Mouse (Mus musculus): ENCODE measurements around the gene Ppm1h. TPM values are rescaled to one million over a fixed set of nuclear protein-coding genes. Genes with fewer than 3 reads are reported as not detected.

The Ppm1h gene
- total and polyA plus RNA-seq, 2 experiments from 2014 or later, result 31.1 to 31.7 TPM

GRCm38 (mm10) chr10:122939546-122939945, 261.0 kb downstream of the Ppm1h start:
- Histone ChIP-seq H3K4me3 (ENCODE audit: low read depth, low read length) (no peak overlapping the region), H3K9me3 (ENCODE audit: low read length) (no peaks in the 10 kb centered on the region), H3K36me3 (ENCODE audit: insufficient read depth) (no peaks in the 10 kb centered on the region), H3K27ac (ENCODE audit: low read depth, low read length) (no peak overlapping the region), H3K4me1 (ENCODE audit: insufficient read depth) (no peaks in the 10 kb centered on the region), H3K9ac (no peak overlapping the region), H3K27me3 (ENCODE audit: insufficient read depth, low read length) (no peaks in the 10 kb centered on the region), H3K4me2 (ENCODE audit: low read depth) (no peak overlapping the region)
- 96% methylated on average over 10 of the region's 10 CpGs for WGBS
- ATAC-seq (no peak), DNase-seq (no peak)
- no peak for TF ChIP-seq CTCF (IDR thresholded peaks at IDR 0.05; ENCODE audit: low read depth)

GRCm38 (mm10) chr10:122942771-122943170, 264.2 kb downstream of the Ppm1h start:
- ATAC-seq, result no peak
- DNase-seq, result no peak
- no peaks in the 10 kb centered on the region for H3K27me3 ChIP-seq (ENCODE audit: insufficient read depth, low read length)

GRCm38 (mm10) chr10:122943824-122944223, 265.3 kb downstream of the Ppm1h start:
- Histone ChIP-seq H3K4me3 (ENCODE audit: low read depth, low read length) (no peak overlapping the region), H3K36me3 (ENCODE audit: insufficient read depth) (no peaks in the 10 kb centered on the region), H3K4me1 (ENCODE audit: insufficient read depth) (no peaks in the 10 kb centered on the region), H3K27me3 (ENCODE audit: insufficient read depth, low read length) (no peaks in the 10 kb centered on the region), H3K27ac (ENCODE audit: low read depth, low read length) (no peak overlapping the region), H3K4me2 (ENCODE audit: low read depth) (no peak overlapping the region), H3K9ac (no peak overlapping the region), H3K9me3 (ENCODE audit: low read length) (no peaks in the 10 kb centered on the region)
- no peak for TF ChIP-seq CTCF (IDR thresholded peaks at IDR 0.05; ENCODE audit: low read depth)
- no peak for DNase-seq
- no peak for ATAC-seq
- WGBS, result 62% methylated on average over 6 of the region's 6 CpGs

More at GRCm38 (mm10) chr10:122942771-122943170, 264.2 kb downstream of the Ppm1h start:
- no peak overlapping the region for H3K9ac ChIP-seq
- H3K4me1 ChIP-seq (ENCODE audit: insufficient read depth), result no peaks in the 10 kb centered on the region
- H3K9me3 ChIP-seq (ENCODE audit: low read length), result no peaks in the 10 kb centered on the region
- no peak overlapping the region for H3K27ac ChIP-seq (ENCODE audit: low read depth, low read length)
- H3K36me3 ChIP-seq (ENCODE audit: insufficient read depth), result no peaks in the 10 kb centered on the region
- no peak overlapping the region for H3K4me3 ChIP-seq (ENCODE audit: low read depth, low read length)
- 89% methylated on average over 7 of the region's 7 CpGs for WGBS
- no peak overlapping the region for H3K4me2 ChIP-seq (ENCODE audit: low read depth)
- TF ChIP-seq CTCF (IDR thresholded peaks at IDR 0.05; ENCODE audit: low read depth), result no peak

- no peak overlapping the region for H3K4me3 ChIP-seq (ENCODE audit: low read depth, low read length)
- H3K27me3 ChIP-seq (ENCODE audit: insufficient read depth, low read length), result no peaks in the 10 kb centered on the region
- no peak overlapping the region for H3K27ac ChIP-seq (ENCODE audit: low read depth, low read length)
- 82% methylated on average over 5 of the region's 5 CpGs for WGBS
- no peak overlapping the region for H3K9ac ChIP-seq
- no peak for TF ChIP-seq CTCF (IDR thresholded peaks at IDR 0.05; ENCODE audit: low read depth)
- H3K4me1 ChIP-seq (ENCODE audit: insufficient read depth), result no peaks in the 10 kb centered on the region
- ATAC-seq (no peak), DNase-seq (no peak)
- no peak overlapping the region for H3K4me2 ChIP-seq (ENCODE audit: low read depth)
- H3K9me3 ChIP-seq (ENCODE audit: low read length), result no peaks in the 10 kb centered on the region
- no peaks in the 10 kb centered on the region for H3K36me3 ChIP-seq (ENCODE audit: insufficient read depth)
Measured at GRCm38 (mm10) chr10:122944888-122945287, 266.3 kb downstream of the Ppm1h start.

- H3K36me3 ChIP-seq (ENCODE audit: insufficient read depth), result no peaks in the 10 kb centered on the region
- H3K9ac ChIP-seq, result no peak overlapping the region
- no peaks in the 10 kb centered on the region for H3K27me3 ChIP-seq (ENCODE audit: insufficient read depth, low read length)
- ATAC-seq (no peak), DNase-seq (no peak)
- TF ChIP-seq CTCF (IDR thresholded peaks at IDR 0.05; ENCODE audit: low read depth), result no peak
- H3K9me3 ChIP-seq (ENCODE audit: low read length), result no peaks in the 10 kb centered on the region
- no peak overlapping the region for H3K4me2 ChIP-seq (ENCODE audit: low read depth)
- H3K4me1 ChIP-seq (ENCODE audit: insufficient read depth), result no peaks in the 10 kb centered on the region
- no peak overlapping the region for H3K4me3 ChIP-seq (ENCODE audit: low read depth, low read length)
- no peak overlapping the region for H3K27ac ChIP-seq (ENCODE audit: low read depth, low read length)
- WGBS, result 52% methylated on average over 6 of the region's 6 CpGs
Measured at GRCm38 (mm10) chr10:122950966-122951365, 272.4 kb downstream of the Ppm1h start.

GRCm38 (mm10) chr10:122953576-122953975, 275.0 kb downstream of the Ppm1h start:
- no peak for ATAC-seq
- Histone ChIP-seq H3K9me3 (ENCODE audit: low read length) (no peaks in the 10 kb centered on the region), H3K9ac (no peak overlapping the region), H3K27ac (ENCODE audit: low read depth, low read length) (no peak overlapping the region), H3K4me3 (ENCODE audit: low read depth, low read length) (no peak overlapping the region), H3K27me3 (ENCODE audit: insufficient read depth, low read length) (no peaks in the 10 kb centered on the region), H3K4me2 (ENCODE audit: low read depth) (no peak overlapping the region), H3K4me1 (ENCODE audit: insufficient read depth) (no peaks in the 10 kb centered on the region), H3K36me3 (ENCODE audit: insufficient read depth) (no peaks in the 10 kb centered on the region)
- TF ChIP-seq CTCF (IDR thresholded peaks at IDR 0.05; ENCODE audit: low read depth), result no peak
- 91% methylated on average over 9 of the region's 9 CpGs for WGBS
- no peak for DNase-seq

- no peak overlapping the region for H3K27ac ChIP-seq (ENCODE audit: low read depth, low read length)
- 89% methylated on average over 2 of the region's 2 CpGs for WGBS
- DNase-seq (no peak), ATAC-seq (no peak)
- H3K9me3 ChIP-seq (ENCODE audit: low read length), result no peaks in the 10 kb centered on the region
- H3K4me3 ChIP-seq (ENCODE audit: low read depth, low read length), result no peak overlapping the region
- H3K36me3 ChIP-seq (ENCODE audit: insufficient read depth), result no peaks in the 10 kb centered on the region
- no peak overlapping the region for H3K4me2 ChIP-seq (ENCODE audit: low read depth)
- no peaks in the 10 kb centered on the region for H3K27me3 ChIP-seq (ENCODE audit: insufficient read depth, low read length)
- H3K4me1 ChIP-seq (ENCODE audit: insufficient read depth), result no peaks in the 10 kb centered on the region
- no peak overlapping the region for H3K9ac ChIP-seq
- TF ChIP-seq CTCF (IDR thresholded peaks at IDR 0.05; ENCODE audit: low read depth), result no peak
Measured at GRCm38 (mm10) chr10:122957918-122958317, 279.4 kb downstream of the Ppm1h start.

GRCm38 (mm10) chr10:122958699-122959098, 280.1 kb downstream of the Ppm1h start:
- no peak overlapping the region for H3K9ac ChIP-seq
- peaks cover 4% of the 10 kb centered on the region; the same call in 1 of the 2 replicates for H3K4me1 ChIP-seq (ENCODE audit: insufficient read depth)
- no peak overlapping the region for H3K27ac ChIP-seq (ENCODE audit: low read depth, low read length)
- DNase-seq (no peak), ATAC-seq (no peak)
- TF ChIP-seq CTCF (IDR thresholded peaks at IDR 0.05; ENCODE audit: low read depth), result no peak
- WGBS, result 81% methylated on average over 5 of the region's 5 CpGs
- H3K4me3 ChIP-seq (ENCODE audit: low read depth, low read length), result no peak overlapping the region
- no peak overlapping the region for H3K4me2 ChIP-seq (ENCODE audit: low read depth)
- no peaks in the 10 kb centered on the region for H3K27me3 ChIP-seq (ENCODE audit: insufficient read depth, low read length)
- H3K36me3 ChIP-seq (ENCODE audit: insufficient read depth), result no peaks in the 10 kb centered on the region
- H3K9me3 ChIP-seq (ENCODE audit: low read length), result no peaks in the 10 kb centered on the region

Measured in forebrain, postnatal 0 days (tissue).